Mouse (Mus musculus) forebrain, embryonic 15.5 days (tissue): ENCODE measurements around the gene Hoxa3. TPM values are rescaled to one million over a fixed set of nuclear protein-coding genes. Genes with fewer than 3 reads are reported as not detected.

Source experiments
- ATAC-seq: fragments of 200-750 bp; cut with Nextera tagmentation; replicated peaks from 2 replicates; pipeline ENCODE4 v1.8.0; 2017; ENCODE audit warnings: mild to moderate bottlenecking, moderate TSS enrichment, moderate library complexity
- H3K27ac ChIP-seq: fragments of 300-500 bp; sonication (generic); replicated peaks from 2 replicates; pipeline ENCODE4 v1.5.1; 2015; ENCODE audit warnings: mild to moderate bottlenecking, inconsistent platforms
- H3K27me3 ChIP-seq: fragments of 300-500 bp; sonication (generic); 2 replicates; pipeline ENCODE4 v1.6.1; 2015; ENCODE audit warnings: inconsistent platforms
- H3K36me3 ChIP-seq: fragments of 300-500 bp; sonication (generic); 2 replicates; pipeline ENCODE4 v1.6.1; 2015; ENCODE audit warnings: mild to moderate bottlenecking, inconsistent platforms
- H3K4me1 ChIP-seq: fragments of 300-500 bp; sonication (generic); 2 replicates; pipeline ENCODE4 v1.6.1; 2015; ENCODE audit warnings: inconsistent platforms
- H3K4me2 ChIP-seq: fragments of 300-500 bp; sonication (generic); replicated peaks from 2 replicates; pipeline ENCODE4 v1.6.1; 2015; ENCODE audit warnings: mild to moderate bottlenecking, inconsistent platforms
- H3K4me3 ChIP-seq: fragments of 300-500 bp; sonication (generic); 2 replicates; pipeline ENCODE4 v1.5.1; 2015; ENCODE audit warnings: mild to moderate bottlenecking, inconsistent platforms
- H3K9ac ChIP-seq: fragments of 300-500 bp; sonication (generic); replicated peaks from 2 replicates; pipeline ENCODE4 v1.6.1; 2015; ENCODE audit warnings: mild to moderate bottlenecking, inconsistent platforms
- H3K9me3 ChIP-seq: fragments of 300-500 bp; sonication (generic); 2 replicates; pipeline ENCODE4 v1.6.1; 2016; ENCODE audit warnings: inconsistent platforms
- WGBS: fragments of 180-500 bp; shearing (Covaris S2); methylation state at CpG from one replicate; pipeline ENCODE4 v1.1.7; 2015; ENCODE audit warnings: mixed read lengths; 5-methylcytosine and 5-hydroxymethylcytosine counted together
- polyA plus RNA-seq: library from polyadenylated mRNA; unstranded; fragments of >200 nt; fragmentation: Nextera tagmentation; extraction: Ambion mirVana; gene quantifications from 2 replicates; pipeline ENCODE4 v1.2.1, GENCODE M21; 2015

Hoxa3 gene
- polyA plus RNA-seq, 1 experiment from 2014 or later, result not detected

DNA sequence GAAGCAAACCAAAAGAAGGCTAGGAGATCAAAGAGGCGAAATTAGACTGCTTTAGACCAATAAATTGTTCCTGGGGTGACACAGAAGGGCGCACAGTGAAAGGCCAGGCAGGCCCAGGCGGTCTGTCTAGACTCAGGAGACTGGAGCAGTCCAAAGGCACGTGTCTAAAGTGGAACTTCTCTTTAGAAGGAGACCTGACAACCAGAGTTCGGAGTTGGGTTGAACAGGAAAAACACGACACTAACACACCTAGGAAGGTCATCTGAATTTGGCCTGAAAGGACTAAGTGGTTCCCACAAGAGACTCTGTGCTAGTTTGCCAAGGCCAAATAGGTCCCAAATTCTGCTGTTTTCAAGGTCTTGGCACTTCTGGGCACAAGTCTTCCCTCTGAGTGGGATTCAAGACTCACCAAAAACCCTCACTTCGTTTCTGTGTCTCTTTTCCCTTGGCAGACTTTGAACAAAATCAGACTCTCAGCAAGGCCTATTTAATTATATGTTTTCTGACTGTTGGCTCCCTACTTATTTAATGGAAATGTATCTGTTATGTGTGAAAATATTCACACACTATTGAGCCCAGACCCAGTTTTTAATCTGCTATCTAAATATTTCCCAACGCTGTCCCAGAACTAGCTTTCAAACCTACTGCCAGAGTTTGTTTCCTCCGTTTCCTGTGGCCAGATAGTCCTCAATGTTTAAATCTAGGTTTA is 6.3 kb upstream of the Hoxa3 start:
- Histone ChIP-seq H3K4me2 (no peak overlapping the region), H3K9ac (no peak overlapping the region), H3K4me1 (peaks cover 17% of the 10 kb centered on the region), H3K9me3 (no peaks in the 10 kb centered on the region), H3K27ac (no peak overlapping the region), H3K36me3 (no peaks in the 10 kb centered on the region), H3K4me3 (no peak overlapping the region), H3K27me3 (peaks cover 100% of the 10 kb centered on the region)
- no peak for ATAC-seq
- WGBS, result 17% methylated on average over 9 of the region's 9 CpGs

DNA sequence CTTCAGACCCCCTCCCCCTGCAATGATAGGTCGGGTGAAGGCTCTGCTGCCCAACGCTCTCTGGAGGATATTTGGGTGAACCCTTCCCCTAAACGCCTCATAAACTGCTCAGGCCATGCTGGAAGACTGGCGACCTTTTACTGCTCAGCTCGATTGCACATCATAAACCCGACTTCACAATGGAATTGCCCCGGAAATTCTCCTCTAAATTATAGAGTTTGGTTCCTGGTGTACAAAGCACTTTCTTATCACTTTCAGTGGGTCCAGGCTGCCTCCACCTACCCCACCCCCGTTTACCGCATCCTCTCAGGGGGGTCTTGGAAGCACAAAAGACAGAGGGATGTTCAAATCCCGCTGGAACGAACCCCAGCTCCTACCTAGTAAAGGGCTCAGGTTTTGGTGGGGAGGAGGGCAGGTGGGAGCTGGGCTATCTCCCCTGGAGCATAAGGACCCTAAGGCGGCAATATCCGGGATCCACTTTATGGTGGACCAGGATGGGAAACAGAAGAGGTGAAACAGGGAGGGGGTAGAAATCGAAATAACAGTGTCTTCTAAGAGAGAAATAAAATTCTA is 5.6 kb upstream of the Hoxa3 start:
- Histone ChIP-seq H3K4me3 (no peak overlapping the region), H3K27ac (no peak overlapping the region), H3K4me2 (no peak overlapping the region), H3K36me3 (no peaks in the 10 kb centered on the region), H3K4me1 (peaks cover 17% of the 10 kb centered on the region), H3K9ac (no peak overlapping the region), H3K27me3 (peaks cover 100% of the 10 kb centered on the region), H3K9me3 (no peaks in the 10 kb centered on the region)
- 6% methylated on average over 14 of the region's 14 CpGs for WGBS
- no peak for ATAC-seq

DNA sequence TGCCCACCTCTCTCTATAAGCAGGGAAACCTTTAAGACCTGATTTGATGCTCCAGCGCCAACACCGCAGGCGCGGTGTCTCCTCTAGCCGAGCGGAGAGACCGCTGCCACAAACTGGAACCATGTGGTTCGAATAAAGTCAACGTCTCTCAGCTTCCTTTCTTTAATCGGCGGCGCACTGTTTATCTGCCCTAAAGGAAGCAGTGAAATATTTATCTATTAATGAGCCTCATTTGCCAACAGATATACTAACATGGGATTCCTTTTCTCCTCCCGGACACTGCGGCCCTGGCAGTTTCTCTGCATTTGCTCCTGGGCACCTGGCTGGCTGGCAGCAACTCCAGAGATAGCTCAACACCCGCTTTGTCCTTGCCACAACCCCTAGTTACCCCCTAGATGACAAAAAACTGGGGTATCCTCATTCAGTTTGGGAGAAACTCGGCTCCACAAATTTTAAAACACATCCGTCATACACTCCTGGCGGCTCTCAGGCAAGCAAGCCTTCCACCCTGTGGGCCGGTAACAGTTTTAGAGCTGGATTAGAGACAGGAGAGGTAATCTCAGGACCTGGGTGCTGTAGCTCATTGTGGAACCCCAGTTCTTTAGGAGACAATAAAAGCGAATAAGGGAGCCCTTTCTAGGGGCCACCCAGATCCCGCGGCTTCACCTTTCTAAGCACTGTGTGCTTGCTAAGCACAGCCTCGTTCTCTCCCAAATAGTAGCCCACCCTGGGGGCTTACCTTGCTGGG is 4.9 kb upstream of the Hoxa3 start:
- WGBS, result 3% methylated on average over 23 of the region's 23 CpGs
- no peak overlapping the region for H3K4me3 ChIP-seq
- ATAC-seq, result no peak
- H3K27me3 ChIP-seq, result peaks cover 99% of the 10 kb centered on the region
- H3K4me1 ChIP-seq, result peaks cover 18% of the 10 kb centered on the region
- H3K27ac ChIP-seq, result no peak overlapping the region
- H3K4me2 ChIP-seq, result no peak overlapping the region
- H3K9me3 ChIP-seq, result no peaks in the 10 kb centered on the region
- no peak overlapping the region for H3K9ac ChIP-seq
- no peaks in the 10 kb centered on the region for H3K36me3 ChIP-seq

DNA sequence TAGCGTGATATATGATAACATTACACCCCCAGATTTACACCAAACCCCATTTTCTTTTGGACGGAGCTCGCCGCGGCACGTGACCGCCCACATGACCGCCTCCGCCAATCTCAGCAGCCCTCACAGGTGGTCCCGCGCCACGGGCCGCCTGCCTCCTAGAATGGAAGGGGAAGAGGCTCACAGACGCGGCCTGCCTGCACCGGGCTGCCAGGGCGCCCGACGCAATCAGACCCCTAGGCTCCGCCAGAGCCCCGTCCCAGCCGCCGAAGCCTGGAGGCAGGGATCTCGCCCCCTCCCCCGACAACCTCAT is 4.3 kb upstream of the Hoxa3 start:
- ATAC-seq, result 0 out of 2 replicates have a peak, but pooled peaks have one; percentile 39

DNA sequence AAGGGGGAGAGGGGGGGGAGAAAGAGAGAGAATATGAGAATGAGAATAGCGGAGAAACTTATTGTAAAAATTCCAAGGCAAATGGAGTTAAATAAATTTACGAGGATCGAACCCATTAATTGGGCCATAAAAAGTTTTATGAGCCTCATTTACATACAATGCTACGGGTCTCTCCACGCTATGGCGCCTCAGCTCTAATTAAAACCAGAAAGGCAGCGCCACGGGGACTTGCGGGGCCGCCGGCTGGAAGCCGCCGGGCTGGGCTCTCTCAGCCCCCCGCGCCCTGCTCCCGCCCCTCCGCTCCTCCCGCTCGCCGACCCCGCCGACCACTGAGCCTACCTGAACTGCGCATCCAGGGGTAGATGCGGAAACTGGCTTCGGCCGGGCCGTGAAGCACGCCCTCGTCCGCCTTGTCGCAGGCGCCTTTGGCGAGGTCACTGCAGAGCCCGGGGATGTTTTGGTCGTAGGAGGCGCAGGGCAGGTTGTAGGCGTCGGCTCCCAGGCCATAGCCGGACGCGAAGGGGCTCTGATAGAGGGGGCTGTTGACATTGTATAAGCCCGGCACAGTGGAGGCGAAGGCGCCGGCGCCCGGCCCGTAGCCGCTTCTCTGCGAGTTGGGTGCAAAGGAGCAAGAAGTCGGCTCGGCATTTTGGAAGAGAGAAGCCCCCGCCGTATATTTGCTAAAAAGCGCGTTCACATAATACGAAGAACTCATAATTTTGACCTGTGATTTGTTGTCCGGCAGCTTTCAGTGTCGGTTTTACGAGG is 3.7 kb upstream of the Hoxa3 start:
- H3K27ac ChIP-seq, result no peak overlapping the region
- no peaks in the 10 kb centered on the region for H3K9me3 ChIP-seq
- peak overlapping the region; percentile 14 for H3K4me2 ChIP-seq
- H3K4me1 ChIP-seq, result peaks cover 20% of the 10 kb centered on the region
- ATAC-seq, result no peak
- WGBS, result 1% methylated on average over 59 of the region's 60 CpGs
- H3K9ac ChIP-seq, result no peak overlapping the region
- H3K4me3 ChIP-seq, result peak overlapping the region; percentile 18
- no peaks in the 10 kb centered on the region for H3K36me3 ChIP-seq
- H3K27me3 ChIP-seq, result peaks cover 99% of the 10 kb centered on the region

More for the DNA sequence above, 4.3 kb upstream of the Hoxa3 start:
- Histone ChIP-seq H3K4me2 (peak overlapping the region; percentile 14), H3K27ac (no peak overlapping the region), H3K4me1 (peaks cover 20% of the 10 kb centered on the region), H3K9me3 (no peaks in the 10 kb centered on the region), H3K27me3 (peaks cover 99% of the 10 kb centered on the region), H3K36me3 (no peaks in the 10 kb centered on the region), H3K9ac (no peak overlapping the region), H3K4me3 (peak overlapping the region; percentile 18)
- under 1% methylated on average over 25 of the region's 25 CpGs for WGBS

DNA sequence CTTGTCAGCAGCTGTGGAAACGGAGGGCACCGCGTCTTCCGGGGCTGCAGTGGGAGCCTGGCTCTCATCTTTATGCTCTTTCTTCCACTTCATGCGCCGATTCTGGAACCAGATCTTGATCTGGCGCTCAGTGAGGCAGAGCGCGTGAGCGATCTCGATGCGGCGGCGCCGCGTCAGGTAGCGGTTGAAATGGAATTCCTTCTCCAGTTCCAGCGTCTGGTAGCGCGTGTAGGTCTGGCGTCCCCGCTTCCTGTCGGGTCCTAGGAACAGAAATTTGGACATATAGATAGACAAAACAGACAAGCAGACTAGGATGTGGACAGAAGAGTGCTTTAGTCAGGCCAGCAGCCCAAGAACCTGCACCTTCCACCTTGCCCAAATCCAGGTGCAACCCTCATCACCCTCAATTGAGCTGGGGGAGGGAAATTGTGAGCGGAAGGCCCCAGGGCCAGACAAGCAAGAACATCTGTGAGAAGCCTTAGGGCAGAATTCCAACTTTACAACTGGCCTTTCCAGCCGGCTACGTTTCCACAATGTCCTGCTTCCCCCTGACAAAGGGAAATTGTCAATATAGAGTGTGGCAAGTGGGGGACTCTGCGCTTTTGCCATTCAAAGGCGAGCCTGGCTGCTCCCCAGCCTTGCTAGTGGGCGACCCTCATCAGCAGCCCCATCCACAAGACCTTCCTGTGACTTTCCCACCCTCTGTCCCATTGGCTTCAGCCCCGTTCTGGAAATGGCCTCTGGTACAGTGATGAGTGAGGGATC is 2.8 kb upstream of the Hoxa3 start:
- WGBS, result 1% methylated on average over 30 of the region's 30 CpGs
- H3K9me3 ChIP-seq, result no peaks in the 10 kb centered on the region
- H3K4me1 ChIP-seq, result peaks cover 14% of the 10 kb centered on the region
- H3K36me3 ChIP-seq, result no peaks in the 10 kb centered on the region
- no peak overlapping the region for H3K4me3 ChIP-seq
- H3K4me2 ChIP-seq, result no peak overlapping the region
- peaks cover 99% of the 10 kb centered on the region for H3K27me3 ChIP-seq
- no peak overlapping the region for H3K9ac ChIP-seq
- no peak overlapping the region for H3K27ac ChIP-seq
- no peak for ATAC-seq

DNA sequence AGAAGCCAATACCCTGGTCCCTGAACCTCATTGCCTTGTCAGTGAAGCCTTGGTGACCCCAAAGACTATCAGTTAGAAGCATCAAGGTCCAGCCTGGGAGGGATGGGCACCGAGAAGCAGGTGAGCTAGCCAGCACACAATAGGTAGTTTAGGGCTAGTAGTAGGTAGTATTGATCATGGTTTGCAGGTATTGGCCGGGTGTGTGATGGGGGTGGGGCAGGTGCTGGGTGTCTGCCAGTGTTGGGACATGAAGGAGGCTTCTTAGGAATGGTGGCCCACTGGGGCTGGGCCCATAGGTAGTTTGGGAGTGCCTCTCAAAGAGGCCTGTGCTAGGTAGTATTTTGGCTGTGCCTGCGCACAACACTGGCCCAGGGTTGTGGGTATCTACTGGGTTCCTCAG is 1.9 kb upstream of the Hoxa3 start:
- Histone ChIP-seq H3K9me3 (no peaks in the 10 kb centered on the region), H3K27ac (no peak overlapping the region), H3K36me3 (no peaks in the 10 kb centered on the region), H3K4me3 (no peak overlapping the region), H3K4me2 (no peak overlapping the region), H3K27me3 (peaks cover 99% of the 10 kb centered on the region), H3K9ac (no peak overlapping the region), H3K4me1 (peaks cover 14% of the 10 kb centered on the region)
- WGBS, result 10% methylated on average over 3 of the region's 3 CpGs
- no peak for ATAC-seq

DNA sequence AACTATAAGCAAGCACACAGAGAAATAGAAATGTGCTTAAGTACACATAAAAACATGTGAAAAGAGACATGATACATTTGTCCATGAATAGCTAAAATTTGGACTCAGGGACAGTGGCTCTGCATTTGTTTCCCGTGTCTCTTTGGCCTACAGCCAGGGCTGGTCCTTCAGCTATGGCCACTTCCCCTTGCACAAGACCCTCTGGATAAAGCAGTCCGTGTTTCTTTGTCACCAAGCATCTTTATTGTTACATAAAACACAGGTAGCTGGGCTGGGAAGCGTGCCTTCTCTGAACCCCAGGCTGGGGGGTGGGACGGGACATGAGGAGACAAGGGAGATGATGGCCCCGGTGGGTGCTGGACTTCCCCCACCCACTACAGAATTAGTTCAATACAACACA is 1.1 kb upstream of the Hoxa3 start:
- peaks cover 99% of the 10 kb centered on the region for H3K27me3 ChIP-seq
- no peak overlapping the region for H3K27ac ChIP-seq
- 8% methylated on average over 5 of the region's 5 CpGs for WGBS
- H3K36me3 ChIP-seq, result no peaks in the 10 kb centered on the region
- H3K4me3 ChIP-seq, result no peak overlapping the region
- no peak overlapping the region for H3K4me2 ChIP-seq
- H3K9me3 ChIP-seq, result no peaks in the 10 kb centered on the region
- peaks cover 14% of the 10 kb centered on the region for H3K4me1 ChIP-seq
- no peak overlapping the region for H3K9ac ChIP-seq
- ATAC-seq, result no peak

DNA sequence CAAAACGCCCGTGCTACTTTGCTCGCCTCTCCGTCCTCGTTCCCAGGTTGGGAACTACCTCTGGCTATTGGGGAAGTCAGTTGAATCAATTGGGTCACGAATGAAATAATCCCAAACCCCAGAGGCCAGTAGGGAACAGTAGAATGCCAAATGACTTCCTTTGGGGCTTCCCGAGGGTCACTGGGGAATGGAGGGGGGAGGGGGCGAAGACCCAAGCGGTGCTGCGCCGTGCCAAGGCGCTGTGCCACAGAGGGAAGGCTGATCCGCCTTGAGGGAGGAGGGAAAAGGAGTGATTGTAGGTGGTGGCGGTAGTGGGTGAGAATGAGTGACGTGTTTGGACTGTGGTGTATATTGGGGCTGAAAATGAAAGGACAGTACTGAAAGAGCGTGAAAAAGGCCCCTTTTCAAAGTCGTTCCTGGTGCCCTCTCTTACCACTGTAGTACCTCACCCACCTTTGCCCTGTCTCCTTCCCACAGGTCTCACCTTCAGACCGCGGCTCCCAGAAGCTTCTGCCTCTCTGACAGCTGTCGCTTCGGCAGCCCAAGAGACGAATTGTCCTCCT is 499 bp downstream of the Hoxa3 start:
- Histone ChIP-seq H3K9me3 (no peaks in the 10 kb centered on the region), H3K27ac (no peak overlapping the region), H3K27me3 (peaks cover 97% of the 10 kb centered on the region), H3K4me3 (no peak overlapping the region), H3K4me2 (no peak overlapping the region), H3K36me3 (no peaks in the 10 kb centered on the region), H3K9ac (no peak overlapping the region), H3K4me1 (peaks cover 13% of the 10 kb centered on the region)
- no peak for ATAC-seq
- under 1% methylated on average over 22 of the region's 22 CpGs for WGBS

DNA sequence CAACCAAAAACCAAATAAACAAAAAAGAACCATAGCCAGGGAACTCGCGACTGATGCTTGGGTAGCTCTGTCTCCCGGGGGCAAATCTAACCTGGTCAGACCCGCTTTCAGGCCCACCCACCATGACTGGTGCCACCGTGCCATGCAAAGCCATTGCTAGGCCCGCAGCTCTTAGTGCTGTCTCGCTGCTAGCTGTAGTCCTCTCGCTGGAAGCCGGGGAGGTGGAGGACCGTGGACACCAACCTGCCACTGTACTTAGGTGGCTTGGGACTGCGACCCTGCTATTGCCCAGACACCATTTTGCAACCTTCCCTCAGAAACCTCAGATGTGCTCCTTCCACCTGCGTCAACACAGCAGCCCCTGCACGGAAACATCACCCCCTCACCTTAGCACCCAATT is 1.2 kb downstream of the Hoxa3 start:
- 3% methylated on average over 13 of the region's 13 CpGs for WGBS
- no peak overlapping the region for H3K27ac ChIP-seq
- no peak overlapping the region for H3K9ac ChIP-seq
- H3K36me3 ChIP-seq, result no peaks in the 10 kb centered on the region
- no peak overlapping the region for H3K4me3 ChIP-seq
- H3K4me2 ChIP-seq, result no peak overlapping the region
- peak; percentile 51; the same call in 1 of the 2 replicates for ATAC-seq
- peaks cover 97% of the 10 kb centered on the region for H3K27me3 ChIP-seq
- no peaks in the 10 kb centered on the region for H3K9me3 ChIP-seq
- H3K4me1 ChIP-seq, result peaks cover 6% of the 10 kb centered on the region

DNA sequence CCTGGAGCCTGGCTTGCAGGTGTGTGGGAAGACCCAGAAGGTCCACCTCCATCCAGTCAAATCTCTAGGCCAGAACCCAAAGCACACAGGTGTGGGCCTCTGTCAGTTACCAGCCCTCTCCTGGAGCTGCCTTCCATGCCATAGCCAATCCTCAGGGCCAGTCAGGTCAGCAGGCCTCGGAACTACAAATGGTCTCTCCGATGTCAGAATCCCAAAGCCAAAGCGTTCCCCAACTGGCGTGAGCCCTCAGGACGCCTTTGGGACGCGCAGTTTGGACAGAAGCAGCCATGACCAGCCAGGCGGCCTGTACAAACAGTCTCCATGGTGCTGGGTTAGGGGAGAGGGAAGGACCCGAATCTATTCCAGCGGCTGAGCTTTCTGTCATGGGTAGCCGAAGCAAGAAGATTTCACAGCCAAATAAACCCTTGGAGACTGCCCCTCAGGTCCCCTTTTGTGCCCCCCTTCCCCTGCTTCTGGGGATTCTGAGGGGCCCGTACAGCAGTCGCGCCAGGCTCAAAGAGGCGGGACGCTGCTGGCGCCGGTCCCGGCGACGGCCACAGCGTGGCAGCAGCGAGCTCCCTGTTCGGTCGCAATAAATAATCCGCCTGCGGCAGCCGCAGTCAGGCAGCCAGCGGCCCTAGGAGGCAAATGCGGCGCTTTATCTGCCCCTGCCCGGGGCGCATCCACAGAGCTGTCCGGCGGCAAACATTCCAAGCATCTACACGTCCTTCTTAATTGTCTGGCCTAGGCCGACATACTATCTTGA is 1.8 kb downstream of the Hoxa3 start:
- Histone ChIP-seq H3K36me3 (no peaks in the 10 kb centered on the region), H3K9ac (no peak overlapping the region), H3K4me3 (no peak overlapping the region), H3K27ac (no peak overlapping the region), H3K4me2 (no peak overlapping the region), H3K9me3 (no peaks in the 10 kb centered on the region), H3K4me1 (0 out of 2 replicates have a peak, but pooled peaks cover 4% of the 10 kb centered on the region), H3K27me3 (peaks cover 97% of the 10 kb centered on the region)
- WGBS, result under 1% methylated on average over 37 of the region's 37 CpGs
- ATAC-seq, result peak; percentile 43
